Mouse (Mus musculus) midbrain, postnatal 0 days (tissue): Measurements from ENCODE around the gene Phc2. TPM values are rescaled to one million over a fixed set of nuclear protein-coding genes. Genes with fewer than 3 reads are reported as not detected.

Experiments used
- ATAC-seq: fragments of 200-750 bp; cut with Nextera tagmentation; 2 replicates; pipeline ENCODE4 v1.8.0; 2017; ENCODE audit warnings: moderate number of reproducible peaks, mild to moderate bottlenecking, moderate TSS enrichment, moderate library complexity; ENCODE audit not compliant: low FRiP score
- DNase-seq: peaks from one replicate; pipeline ENCODE4 v3.0.0-alpha.2; 2015; ENCODE audit warnings: low spot score
- H3K27ac ChIP-seq: fragments of 300-500 bp; sonication (generic); 2 replicates; pipeline ENCODE4 v1.5.1; 2014; ENCODE audit warnings: low read depth, mild to moderate bottlenecking, low read length, mixed read lengths
- H3K27me3 ChIP-seq: fragments of 300-500 bp; sonication (generic); 2 replicates; pipeline ENCODE4 v1.6.1; 2014; ENCODE audit warnings: low read length, control low read depth, mixed read lengths; ENCODE audit not compliant: insufficient read depth
- H3K36me3 ChIP-seq: fragments of 300-500 bp; sonication (generic); 2 replicates; pipeline ENCODE4 v1.6.1; 2014; ENCODE audit warnings: low read length, control low read depth, mixed read lengths; ENCODE audit not compliant: insufficient read depth
- H3K4me1 ChIP-seq: fragments of 300-500 bp; sonication (generic); 2 replicates; pipeline ENCODE4 v1.6.1; 2014; ENCODE audit warnings: mild to moderate bottlenecking, control low read depth, antibody characterized with exemption, low read length, mixed read lengths; ENCODE audit not compliant: insufficient read depth
- H3K4me2 ChIP-seq: fragments of 300-500 bp; sonication (generic); 2 replicates; pipeline ENCODE4 v1.6.1; 2014; ENCODE audit warnings: low read depth, mild to moderate bottlenecking, low read length, mixed read lengths; ENCODE audit not compliant: poor library complexity, severe bottlenecking
- H3K4me3 ChIP-seq: fragments of 300-500 bp; sonication (generic); 2 replicates; pipeline ENCODE4 v1.5.1; 2014; ENCODE audit warnings: low read depth, mild to moderate bottlenecking, low read length, moderate library complexity
- H3K9ac ChIP-seq: fragments of 300-500 bp; sonication (generic); replicated peaks from 2 replicates; pipeline ENCODE4 v1.6.1; 2014; ENCODE audit warnings: mild to moderate bottlenecking, low read length, moderate library complexity, mixed read lengths; ENCODE audit not compliant: poor library complexity, severe bottlenecking
- H3K9me3 ChIP-seq: fragments of 300-500 bp; sonication (generic); 2 replicates; pipeline ENCODE4 v1.6.1; 2016; ENCODE audit warnings: low read length, control low read depth
- CTCF ChIP-seq: IDR thresholded peaks from 2 replicates; pipeline ENCODE4 v1.5.1; 2016; ENCODE audit warnings: antibody characterized with exemption, mild to moderate bottlenecking
- WGBS: fragments of 180-500 bp; shearing (Covaris S2); extraction: QIAGEN DNeasy Blood & Tissue Kit; methylation state at CpG from one replicate; pipeline ENCODE4 v1.1.7; 2014; 5-methylcytosine and 5-hydroxymethylcytosine counted together
- polyA plus RNA-seq: library from polyadenylated mRNA; unstranded; fragments of >200 nt; fragmentation: Nextera tagmentation; extraction: Ambion mirVana; gene quantifications from 2 replicates; pipeline ENCODE4 v1.2.1, GENCODE M21; 2015
- total RNA-seq: library from RNA; depleted of rRNA; stranded (reverse); fragments of >200 nt; gene quantifications from 2 replicates; pipeline ENCODE4 v1.2.3, GENCODE M21; 2014

Gene Phc2
- total and polyA plus RNA-seq, 2 experiments from 2014 or later, result 34.8 to 64.3 TPM

DNA sequence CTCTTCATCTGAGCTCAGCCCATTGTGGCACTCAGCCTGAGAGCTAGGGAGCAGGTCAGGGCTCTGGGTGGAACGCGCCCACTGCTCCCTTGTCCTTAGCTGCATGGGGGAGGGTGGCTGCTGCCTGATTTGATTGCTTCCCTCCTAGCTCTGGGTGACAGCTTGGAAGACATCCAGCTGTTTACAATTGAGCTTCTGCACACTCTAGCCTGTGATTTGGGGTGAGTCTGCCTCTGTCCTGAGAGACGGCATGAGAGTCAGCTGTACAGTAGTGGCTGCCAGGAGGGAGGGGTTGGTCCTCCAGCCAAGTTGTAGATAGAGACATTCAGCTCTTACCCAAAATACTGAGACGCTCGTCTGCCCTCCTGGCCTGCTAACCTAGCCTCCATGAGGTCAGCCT, 79.7 kb downstream of the Phc2 start:
- Histone ChIP-seq H3K36me3 (peaks cover 2% of the 10 kb centered on the region; the same call in 1 of the 2 replicates), H3K4me3 (no peak overlapping the region), H3K4me2 (0 out of 2 replicates have a peak overlapping the region, but pooled peaks have one; percentile 6), H3K27ac (peak overlapping the region; percentile 57), H3K9me3 (no peaks in the 10 kb centered on the region), H3K4me1 (peaks cover 39% of the 10 kb centered on the region), H3K9ac (0 out of 2 replicates have a peak overlapping the region, but pooled peaks have one; percentile 36), H3K27me3 (no peaks in the 10 kb centered on the region)
- WGBS, result 11% methylated on average over 5 of the region's 5 CpGs
- DNase-seq (peak; percentile 92), ATAC-seq (peak; percentile 71)
- TF ChIP-seq CTCF, result no peak

DNA sequence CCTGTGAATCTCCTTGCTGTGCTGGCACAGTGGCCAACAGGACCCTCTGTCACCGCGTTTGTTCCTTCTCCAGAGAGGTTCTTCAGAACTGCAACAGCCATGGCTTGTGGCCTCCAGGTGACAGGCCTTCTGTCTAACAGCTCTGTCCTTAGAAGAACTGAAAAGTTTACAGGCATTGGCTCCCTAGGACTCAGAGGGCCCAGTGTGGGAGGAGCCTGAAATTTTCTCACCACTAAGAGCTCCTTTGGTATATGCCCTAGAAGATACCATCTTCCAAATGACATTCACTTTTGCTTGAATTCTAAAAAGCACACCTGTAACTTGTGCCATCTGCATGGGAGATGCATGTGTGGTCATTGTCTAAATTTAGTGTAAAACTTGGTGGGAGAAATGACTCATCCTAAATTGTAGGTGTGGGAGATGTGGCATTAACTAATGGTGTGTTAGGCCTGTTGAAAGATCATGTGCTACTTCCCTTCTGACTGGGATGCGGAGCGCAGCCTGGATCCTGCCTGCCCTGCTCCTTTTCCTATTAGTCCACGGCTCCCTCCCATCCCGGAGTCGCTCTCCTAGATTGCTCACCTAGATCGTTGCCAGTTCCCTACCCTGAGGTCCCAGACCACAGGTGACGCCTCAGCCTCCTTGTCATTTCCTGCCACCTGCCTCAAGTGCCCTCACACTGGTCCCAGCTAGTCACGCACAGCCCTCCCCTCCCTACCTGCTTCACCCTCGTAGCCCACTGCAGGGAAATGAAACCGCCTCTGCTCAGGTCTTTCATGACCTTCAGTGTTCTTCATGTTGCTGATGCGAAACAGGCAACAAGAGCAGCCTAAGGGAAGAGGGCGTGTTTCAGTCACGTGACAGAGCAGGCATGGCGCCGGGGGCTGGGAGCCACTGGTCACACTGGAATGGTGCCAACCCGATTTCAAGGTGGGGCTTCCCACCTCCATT, 80.5 kb downstream of the Phc2 start:
- no peak for DNase-seq
- Histone ChIP-seq H3K27me3 (no peaks in the 10 kb centered on the region), H3K4me3 (no peak overlapping the region), H3K4me1 (peaks cover 37% of the 10 kb centered on the region), H3K27ac (peak overlapping the region; percentile 47), H3K9ac (peak overlapping the region; percentile 36; the same call in 1 of the 2 replicates), H3K4me2 (0 out of 2 replicates have a peak overlapping the region, but pooled peaks have one; percentile 6), H3K9me3 (no peaks in the 10 kb centered on the region), H3K36me3 (peaks cover 2% of the 10 kb centered on the region; the same call in 1 of the 2 replicates)
- ATAC-seq, result no peak
- no peak for TF ChIP-seq CTCF
- WGBS, result 51% methylated on average over 18 of the region's 18 CpGs

DNA sequence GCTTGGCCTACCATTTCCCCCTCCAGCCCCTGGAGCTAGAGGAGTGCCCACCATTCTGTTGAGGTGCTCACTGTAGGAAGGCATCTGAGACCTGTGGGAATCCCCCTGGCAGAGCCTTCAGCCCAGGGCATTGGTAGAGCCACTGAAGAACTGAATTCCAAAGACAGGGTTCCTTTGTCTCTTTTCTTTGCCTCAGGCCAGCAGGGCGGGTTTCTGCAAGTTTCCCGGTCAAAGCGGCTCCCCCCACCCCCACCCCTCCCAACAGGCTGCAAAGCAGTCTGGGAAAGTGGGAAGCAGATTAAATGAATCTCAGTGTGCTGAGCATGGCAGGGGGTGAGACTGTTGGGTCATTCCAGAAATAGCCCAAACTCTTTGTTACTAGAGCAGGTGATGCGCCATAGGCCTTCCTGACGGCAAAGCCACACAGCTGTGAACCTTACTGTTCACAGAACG, 82.7 kb downstream of the Phc2 start:
- H3K27ac ChIP-seq, result peak overlapping the region; percentile 70
- no peak overlapping the region for H3K4me3 ChIP-seq
- no peaks in the 10 kb centered on the region for H3K27me3 ChIP-seq
- TF ChIP-seq CTCF, result no peak
- H3K9me3 ChIP-seq, result no peaks in the 10 kb centered on the region
- peak; percentile 40 for DNase-seq
- peak overlapping the region; percentile 16; the same call in 1 of the 2 replicates for H3K4me2 ChIP-seq
- peaks cover 35% of the 10 kb centered on the region for H3K4me1 ChIP-seq
- ATAC-seq, result no peak
- H3K36me3 ChIP-seq, result peaks cover 2% of the 10 kb centered on the region; the same call in 1 of the 2 replicates
- no peak overlapping the region for H3K9ac ChIP-seq
- 2% methylated on average over 6 of the region's 6 CpGs for WGBS

- ATAC-seq, result no peak
- Histone ChIP-seq H3K9me3 (no peaks in the 10 kb centered on the region), H3K4me1 (peaks cover 35% of the 10 kb centered on the region), H3K36me3 (peaks cover 2% of the 10 kb centered on the region; the same call in 1 of the 2 replicates), H3K9ac (0 out of 2 replicates have a peak overlapping the region, but pooled peaks have one; percentile 24), H3K27ac (peak overlapping the region; percentile 57; the same call in 1 of the 2 replicates), H3K4me2 (no peak overlapping the region; the same call in 1 of the 2 replicates), H3K4me3 (no peak overlapping the region), H3K27me3 (no peaks in the 10 kb centered on the region)
- WGBS, result 43% methylated on average over 14 of the region's 14 CpGs
- no peak for DNase-seq
- no peak for TF ChIP-seq CTCF
Measured at GRCm38 (mm10) chr4:128737825-128738610, 83.5 kb downstream of the Phc2 start.

- no peak overlapping the region for H3K9ac ChIP-seq
- no peak overlapping the region for H3K27ac ChIP-seq
- DNase-seq (no peak), ATAC-seq (no peak)
- H3K9me3 ChIP-seq, result no peaks in the 10 kb centered on the region
- H3K4me2 ChIP-seq, result no peak overlapping the region
- H3K36me3 ChIP-seq, result peaks cover 26% of the 10 kb centered on the region
- no peak overlapping the region for H3K4me3 ChIP-seq
- WGBS, result 72% methylated on average over 1 of the region's 1 CpGs
- no peaks in the 10 kb centered on the region for H3K27me3 ChIP-seq
- peaks cover 12% of the 10 kb centered on the region for H3K4me1 ChIP-seq
- TF ChIP-seq CTCF, result no peak
Measured at GRCm38 (mm10) chr4:128740878-128741277, 86.4 kb downstream of the Phc2 start.
